Mouse (Mus musculus) C3H10T1/2 (cell line): Measurements from ENCODE around the gene Rubcn. TPM values are rescaled to one million over a fixed set of nuclear protein-coding genes. Genes with fewer than 3 reads are reported as not detected.

Experiments
- polyA plus RNA-seq, 2 experiments: library from polyadenylated mRNA; unstranded; fragments of >200 nt; fragmentation: generic; extraction: Trizol; gene quantifications; one replicate each; pipeline ENCODE4 v1.2.1; 2012; ENCODE audit warnings: missing spikeins in 2 of 2

The Rubcn gene
- polyA plus RNA-seq = 10 to 100 TPM in 1 of 2 experiments, 1 to 10 TPM in 1; 9.9 to 26.5 TPM

DNA sequence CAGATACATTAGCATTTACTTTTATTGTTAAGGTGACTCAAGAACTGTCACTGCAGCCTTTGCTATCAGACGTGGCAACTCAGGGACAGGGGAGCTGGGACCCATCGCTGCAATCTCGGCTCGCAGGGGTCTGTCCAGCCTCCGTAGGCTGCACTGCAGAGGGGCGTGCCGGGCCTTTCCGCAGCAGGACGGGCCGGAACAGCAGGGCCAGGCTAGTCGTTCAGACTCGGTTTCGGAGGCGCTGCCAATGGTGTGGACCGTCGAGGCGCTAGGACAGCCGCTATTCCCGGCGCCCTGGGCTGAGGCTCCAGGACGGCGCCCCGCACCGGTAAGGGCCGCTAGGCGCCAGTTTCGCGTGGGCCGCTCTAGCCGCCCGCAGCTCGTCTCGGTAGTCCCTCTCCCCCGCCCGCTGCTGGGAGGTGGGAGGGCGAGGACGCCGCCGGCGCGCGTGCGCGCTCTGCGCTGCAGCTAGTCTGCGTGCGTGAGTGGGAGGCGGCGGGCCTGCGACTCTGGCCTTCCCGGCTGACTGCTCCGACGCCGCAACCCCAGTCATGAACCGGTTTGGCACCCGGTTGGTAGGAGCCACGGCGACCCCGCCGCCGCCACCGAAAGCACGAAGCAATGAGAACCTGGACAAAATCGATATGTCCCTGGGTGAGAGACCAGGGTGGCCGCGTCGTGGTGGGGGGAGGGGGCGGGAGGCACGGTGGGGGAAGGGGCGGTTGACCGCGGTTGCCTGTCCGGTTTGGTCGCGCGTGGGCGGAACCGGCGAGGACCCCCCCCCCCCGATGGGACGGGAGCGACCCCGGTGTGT, at the start of gene Rubcn, which contains the start of gene Fyttd1:
Rubcn (minus strand) TSS at position 424 of the 814 bp plus-strand sequence.
Fyttd1 (plus strand) TSS at position 158 of the 814 bp plus-strand sequence.

DNA sequence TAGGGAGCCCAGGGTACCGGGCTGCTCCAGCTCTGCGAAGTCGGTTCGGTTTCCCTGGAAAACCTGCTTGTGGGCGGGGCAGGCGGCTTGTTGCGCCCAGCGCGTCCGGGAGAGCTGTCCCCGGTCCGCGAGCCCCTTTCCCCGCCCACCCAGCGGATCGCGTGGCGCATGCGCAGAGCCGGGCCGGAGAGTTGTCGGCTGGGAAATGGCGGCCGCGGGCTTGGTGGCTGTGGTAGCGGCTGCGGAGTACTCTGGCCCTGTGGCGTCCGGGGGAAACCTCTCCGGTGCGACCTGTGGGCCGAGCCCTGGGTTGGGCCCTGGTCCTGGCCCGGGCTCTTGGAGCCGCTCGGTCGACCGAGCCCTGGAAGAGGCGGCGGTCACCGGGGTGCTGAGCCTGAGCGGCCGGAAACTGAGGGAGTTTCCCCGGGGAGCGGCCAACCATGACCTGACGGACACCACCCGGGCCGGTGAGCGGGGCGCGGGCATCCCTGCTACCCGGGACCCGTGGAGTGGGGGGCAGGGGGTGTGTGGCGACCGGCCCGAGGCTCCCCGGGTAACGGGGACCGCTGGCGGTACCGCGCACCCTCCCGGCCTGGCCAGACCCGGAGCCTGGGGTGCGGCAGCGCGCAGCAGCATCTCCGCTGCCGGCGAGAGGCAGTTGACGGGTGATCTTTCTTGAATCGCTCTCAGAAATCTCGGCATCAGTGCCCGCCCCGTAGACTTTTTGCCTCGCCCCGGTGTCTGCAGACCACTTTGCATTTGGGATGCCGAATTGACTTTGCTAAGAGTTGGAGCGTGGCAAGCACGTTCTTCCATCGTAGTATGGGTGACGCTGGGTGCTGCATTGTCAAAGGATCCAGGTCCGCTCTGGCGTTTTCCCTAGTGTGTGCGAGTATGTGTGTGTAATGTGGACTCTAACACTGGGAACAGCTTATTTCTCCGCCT, 36.6 kb upstream of the Rubcn start, which contains the start of gene Lrch3:
Lrch3 (plus strand) TSS at position 164 of the 945 bp plus-strand sequence.

DNA sequence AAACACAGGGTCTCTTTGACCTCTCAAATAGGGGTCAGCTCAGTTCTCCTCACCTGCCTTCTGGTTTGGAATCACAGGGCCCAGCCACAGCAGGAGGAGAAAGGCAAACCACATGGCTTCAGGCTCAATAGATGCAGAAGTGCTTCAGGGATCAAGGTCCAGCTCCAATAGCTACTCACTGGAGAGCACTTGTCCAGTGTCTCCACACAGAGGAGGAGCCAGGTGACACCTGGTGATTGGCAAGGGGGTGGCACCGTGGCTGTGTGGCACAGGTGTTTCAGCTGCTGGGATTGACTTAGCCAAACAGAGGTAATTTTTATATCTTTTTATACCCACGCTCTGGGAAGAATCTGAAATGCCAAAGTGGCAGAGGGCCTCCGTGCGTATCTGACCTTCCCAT, 67.2 kb downstream of the Rubcn start, which contains the start of gene Smbd1:
Smbd1 (minus strand) TSS at position 157 of the 400 bp plus-strand sequence.

DNA sequence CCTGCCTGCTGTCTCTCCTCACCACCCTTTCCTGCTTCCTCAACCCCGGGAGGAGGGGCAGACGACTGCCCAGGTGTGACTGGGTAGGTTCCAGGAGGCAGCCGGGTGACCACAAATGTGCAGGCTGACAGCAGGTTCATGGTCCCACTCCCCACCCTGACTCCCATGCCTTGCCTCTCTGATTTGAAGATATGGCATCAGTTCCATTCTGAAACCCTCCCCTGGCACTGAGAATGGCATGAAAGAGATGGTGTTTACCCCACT, 80.2 kb downstream of the Rubcn start, which contains the start of gene Muc20:
Muc20 (minus strand) TSS at position 10 of the 264 bp plus-strand sequence.

Other genes starting within 250 kb of the Rubcn start
- gene Tnk2, start 233.9 kb downstream of the Rubcn start, polyA plus RNA-seq = 10 to 100 TPM; 31.4 to 40.3 TPM
- gene Muc4, start 141.9 kb downstream of the Rubcn start, polyA plus RNA-seq = not detected
- not detected for gene Muc20, start 80.3 kb downstream of the Rubcn start, polyA plus RNA-seq
- gene Smbd1, start 67.3 kb downstream of the Rubcn start, polyA plus RNA-seq = not detected
- gene Fyttd1, start 266 bp downstream of the Rubcn start, polyA plus RNA-seq = 1 to 10 TPM in 1 of 2 experiments, under 1 TPM in 1; 0.87 to 8.0 TPM
- 1 to 10 TPM in 1 of 2 experiments, under 1 TPM in 1; 0.16 to 6.6 TPM for gene Lrch3, start 36.3 kb upstream of the Rubcn start, polyA plus RNA-seq
- gene Iqcg, start 178.5 kb upstream of the Rubcn start, polyA plus RNA-seq = 1 to 10 TPM in 1 of 2 experiments, under 1 TPM in 1; 0.21 to 1.5 TPM
- 1,000 to 10,000 TPM; 2,260 to 3,143 TPM for gene Rpl35a, start 178.7 kb upstream of the Rubcn start, polyA plus RNA-seq
- under 1 TPM; 0.07 to 0.59 TPM for gene Lmln, start 184.8 kb upstream of the Rubcn start, polyA plus RNA-seq